Mouse (Mus musculus) MEL (cell line): Measurements from ENCODE around the gene Wbp4. TPM values are rescaled to one million over a fixed set of nuclear protein-coding genes. Genes with fewer than 3 reads are reported as not detected.
"Not testable (repeated sequence)": the region's sequence is repeated elsewhere in the genome, so short reads cannot be mapped to it uniquely, and the experiment has no call there.

Source experiments
- DNase-seq: peaks from one replicate; pipeline ENCODE4 v3.0.0; 2011; ENCODE audit warnings: low read depth, low spot score
- H3K27ac ChIP-seq: 2 replicates; pipeline ENCODE4 v1.5.1; 2012; ENCODE audit warnings: low read depth, mild to moderate bottlenecking, control low read depth, low read length, moderate library complexity; ENCODE audit not compliant: control insufficient read depth
- H3K27me3 ChIP-seq, 2 experiments: fragments of 150-350 bp in 1 of 2; sonication (generic) in 1 of 2; 2 replicates each; pipeline ENCODE4 v1.6.1; 2012; ENCODE audit warnings: low read length in 2 of 2, mild to moderate bottlenecking in 2 of 2, improper control_type of control experiment in 1 of 2, moderate library complexity in 1 of 2; ENCODE audit not compliant: insufficient read depth in 2 of 2, control insufficient read depth in 1 of 2
- H3K36me3 ChIP-seq, 2 experiments: 2 replicates each; pipeline ENCODE4 v1.6.1; 2012 to 2014; ENCODE audit warnings: low read length in 2 of 2, improper control_type of control experiment in 1 of 2, inconsistent platforms in 1 of 2, mild to moderate bottlenecking in 1 of 2; ENCODE audit not compliant: insufficient read depth in 2 of 2, control insufficient read depth in 1 of 2
- H3K4me1 ChIP-seq, 2 experiments: fragments of 150-350 bp in 1 of 2; sonication (generic) in 1 of 2; 2 replicates each; pipeline ENCODE4 v1.6.1; 2012; ENCODE audit warnings: low read length in 2 of 2, improper control_type of control experiment in 1 of 2, mild to moderate bottlenecking in 1 of 2; ENCODE audit not compliant: insufficient read depth in 2 of 2, control insufficient read depth in 1 of 2
- H3K4me3 ChIP-seq, 2 experiments: fragments of 150-350 bp in 1 of 2; sonication (generic) in 1 of 2; 2 replicates each; pipeline ENCODE4 v1.5.1; 2012; ENCODE audit warnings: low read depth in 2 of 2, low read length in 2 of 2, mild to moderate bottlenecking in 2 of 2, moderate library complexity in 2 of 2, control low read depth in 1 of 2, improper control_type of control experiment in 1 of 2; ENCODE audit not compliant: control insufficient read depth in 1 of 2, insufficient read depth in 1 of 2
- H3K79me2 ChIP-seq: 2 replicates; pipeline ENCODE4 v1.6.1; 2012; ENCODE audit warnings: mild to moderate bottlenecking, low read length, moderate library complexity; ENCODE audit not compliant: control insufficient read depth, poor library complexity, insufficient read depth
- H3K9ac ChIP-seq: 2 replicates; pipeline ENCODE4 v1.6.1; 2012; ENCODE audit warnings: low read depth, mild to moderate bottlenecking, control low read depth, low read length, moderate library complexity; ENCODE audit not compliant: control insufficient read depth, poor library complexity, severe bottlenecking
- H3K9me3 ChIP-seq: fragments of 150-350 bp; sonication (generic); replicated peaks from 2 replicates; pipeline ENCODE4 v1.6.1; 2012; ENCODE audit warnings: mild to moderate bottlenecking, low read length, improper control_type of control experiment, moderate library complexity; ENCODE audit not compliant: insufficient read depth
- BHLHE40 ChIP-seq: IDR thresholded peaks from 2 replicates; pipeline ENCODE4 v1.6.1; 2012; ENCODE audit warnings: low read depth, mild to moderate bottlenecking, inconsistent platforms, low read length, improper control_type of control experiment, borderline replicate concordance
- CHD1 ChIP-seq: IDR thresholded peaks from 2 replicates; pipeline ENCODE4 v1.6.1; 2012; ENCODE audit warnings: low read depth, mild to moderate bottlenecking, inconsistent platforms, low read length, improper control_type of control experiment
- CTCF ChIP-seq, 3 experiments: IDR thresholded peaks in 2 of 3; conservative IDR thresholded peaks in 1 of 3; 2 replicates each; pipeline ENCODE4 v1.5.1; 2011 to 2012; ENCODE audit warnings: low read length in 3 of 3, low read depth in 2 of 3, mild to moderate bottlenecking in 2 of 3, improper control_type of control experiment in 1 of 3, inconsistent platforms in 1 of 3, mixed read lengths in 1 of 3, moderate library complexity in 1 of 3; ENCODE audit not compliant: control insufficient read depth in 1 of 3, insufficient read depth in 1 of 3, poor library complexity in 1 of 3, severe bottlenecking in 1 of 3
- ETS1 ChIP-seq: IDR thresholded peaks from 2 replicates; pipeline ENCODE4 v1.6.1; 2012; ENCODE audit warnings: low read depth, mild to moderate bottlenecking, inconsistent platforms, low read length, improper control_type of control experiment, moderate library complexity
- GATA1 ChIP-seq: IDR thresholded peaks from 2 replicates; pipeline ENCODE4 v1.6.1; 2011; ENCODE audit warnings: low read depth, low read length, improper control_type of control experiment
- HCFC1 ChIP-seq: IDR thresholded peaks from 2 replicates; pipeline ENCODE4 v1.6.1; 2012; ENCODE audit warnings: low read depth, mild to moderate bottlenecking, inconsistent platforms, low read length, improper control_type of control experiment, moderate library complexity
- MAFK ChIP-seq: IDR thresholded peaks from 2 replicates; pipeline ENCODE4 v1.6.1; 2011; ENCODE audit warnings: low read depth, mild to moderate bottlenecking, low read length, improper control_type of control experiment, borderline replicate concordance
- MAX ChIP-seq: IDR thresholded peaks from 2 replicates; pipeline ENCODE4 v1.6.1; 2011; ENCODE audit warnings: low read length, improper control_type of control experiment
- MAZ ChIP-seq: IDR thresholded peaks from 2 replicates; pipeline ENCODE4 v1.6.1; 2012; ENCODE audit warnings: low read depth, mild to moderate bottlenecking, inconsistent platforms, low read length, improper control_type of control experiment
- MEF2A ChIP-seq: IDR thresholded peaks from 2 replicates; pipeline ENCODE4 v1.6.1; 2014; ENCODE audit warnings: low read depth, mild to moderate bottlenecking, inconsistent platforms, low read length, improper control_type of control experiment; ENCODE audit not compliant: poor library complexity, insufficient replicate concordance, severe bottlenecking; ENCODE audit errors: extremely low read depth
- MYB ChIP-seq: IDR thresholded peaks from 2 replicates; pipeline ENCODE4 v1.6.1; 2011; ENCODE audit warnings: mild to moderate bottlenecking, low read depth, low read length, improper control_type of control experiment
- NRF1 ChIP-seq: IDR thresholded peaks from 2 replicates; pipeline ENCODE4 v1.6.1; 2014; ENCODE audit warnings: low read depth, mild to moderate bottlenecking, inconsistent platforms, low read length, improper control_type of control experiment, moderate library complexity; ENCODE audit not compliant: poor library complexity, insufficient read depth, severe bottlenecking
- RAD21 ChIP-seq: IDR thresholded peaks from 2 replicates; pipeline ENCODE4 v1.6.1; 2011; ENCODE audit warnings: mild to moderate bottlenecking, low read depth, low read length, improper control_type of control experiment
- USF1 ChIP-seq: IDR thresholded peaks from 2 replicates; pipeline ENCODE4 v1.6.1; 2014; ENCODE audit warnings: low read depth, mild to moderate bottlenecking, inconsistent platforms, low read length, improper control_type of control experiment, moderate library complexity
- USF2 ChIP-seq, 2 experiments: IDR thresholded peaks; 2 replicates each; pipeline ENCODE4 v1.6.1; 2011 to 2012; ENCODE audit warnings: improper control_type of control experiment in 2 of 2, low read length in 2 of 2, borderline replicate concordance in 1 of 2, inconsistent platforms in 1 of 2, low read depth in 1 of 2, mild to moderate bottlenecking in 1 of 2; ENCODE audit not compliant: insufficient read depth in 1 of 2
- ZKSCAN1 ChIP-seq: IDR thresholded peaks from 2 replicates; pipeline ENCODE4 v1.6.1; 2012; ENCODE audit warnings: low read depth, mild to moderate bottlenecking, inconsistent platforms, low read length, improper control_type of control experiment, moderate library complexity
- ZMIZ1 ChIP-seq: IDR thresholded peaks from 2 replicates; pipeline ENCODE4 v1.6.1; 2012; ENCODE audit warnings: low read depth, mild to moderate bottlenecking, inconsistent platforms, low read length, improper control_type of control experiment, moderate library complexity
- polyA plus RNA-seq, 2 experiments: library from polyadenylated mRNA; stranded (reverse) in 1 of 2; unstranded in 1 of 2; fragments of >175 nt in 1 of 2; fragments of >200 nt in 1 of 2; gene quantifications; 2 replicates each; pipeline versions ENCODE4 v1.2.1 to v1.2.4; 2012; ENCODE audit warnings: low replicate concordance in 2 of 2, low read depth in 1 of 2; ENCODE audit not compliant: insufficient read length in 2 of 2, insufficient read depth in 1 of 2, missing spikeins in 1 of 2
- total RNA-seq: library from RNA; depleted of rRNA; stranded (reverse); fragments of 300-350 nt; gene quantifications from 2 replicates; pipeline ENCODE4 v1.2.3, GENCODE M21; 2012

Wbp4 gene
- total and polyA plus RNA-seq, 3 experiments = 15.9 to 87.6 (median 22.1) TPM

- H3K27me3 ChIP-seq = no peaks in the 10 kb centered on the region
- no peaks in the 10 kb centered on the region for H3K79me2 ChIP-seq
- H3K36me3 ChIP-seq = peaks cover 0 to 5% of the 10 kb centered on the region in 2 experiments; a peak in 2 of 4 replicates
- no peak for DNase-seq
- no peak overlapping the region for H3K4me3 ChIP-seq
- no peaks in the 10 kb centered on the region for H3K9me3 ChIP-seq
- H3K4me1 ChIP-seq = no peaks in the 10 kb centered on the region
- no peak overlapping the region for H3K27ac ChIP-seq
- TF ChIP-seq USF2 (IDR thresholded peaks at IDR 0.05; ENCODE audit: borderline replicate concordance in 1 of 2, insufficient read depth in 1 of 2, low read depth in 1 of 2, low read length in 2 of 2) (no peak), ZMIZ1 (no peak), MAFK (no peak), ETS1 (no peak), MAX (no peak), CTCF (IDR thresholded peaks at IDR 0.05 in 2 of 3, conservative IDR thresholded peaks at IDR 0.05 in 1 of 3; ENCODE audit: control insufficient read depth in 1 of 3, insufficient read depth in 1 of 3, low read depth in 2 of 3, low read length in 3 of 3, poor library complexity in 1 of 3, severe bottlenecking in 1 of 3) (no peak), HCFC1 (no peak), BHLHE40 (no peak), MAZ (no peak), MYB (no peak), USF1 (no peak), RAD21 (no peak), MEF2A (no peak), NRF1 (no peak), ZKSCAN1 (no peak), CHD1 (no peak), GATA1 (no peak)
- H3K9ac ChIP-seq = no peak overlapping the region
Observed at GRCm38 (mm10) chr14:79460401-79460800, 20.9 kb downstream of the Wbp4 start.

GRCm38 (mm10) chr14:79452591-79452934 lies 28.8 kb downstream of the Wbp4 start:
- not testable (repeated sequence) for DNase-seq, H3K27me3 ChIP-seq, H3K36me3 ChIP-seq, H3K9me3 ChIP-seq, H3K4me1 ChIP-seq, H3K79me2 ChIP-seq, H3K27ac ChIP-seq, H3K4me3 ChIP-seq, H3K9ac ChIP-seq
